Mouse (Mus musculus) heart, postnatal 4 days (tissue): ENCODE results near the gene Dennd4b. TPM values are rescaled to one million over a fixed set of nuclear protein-coding genes. Genes with fewer than 3 reads are reported as not detected.
A peak's percentile ranks its signal among the peaks of the same experiment; 100 is the strongest.
"Not testable (repeated sequence)": the region's sequence is repeated elsewhere in the genome, so short reads cannot be mapped to it uniquely, and the experiment has no call there.

Experiments used
- DNase-seq: peaks from one replicate; pipeline ENCODE4 v3.0.0; 2021
- total RNA-seq, 2 experiments: library from RNA; stranded (reverse); gene quantifications; 2 replicates each; pipeline ENCODE4 v1.2.3; 2021

The Dennd4b gene
- total RNA-seq, result 10 to 100 TPM; 22.2 to 22.3 TPM

GRCm38 (mm10) chr3:90265034-90265931 lies at the start of gene Dennd4b:
Gene Dennd4b, plus strand, starts transcription at chr3:90265185.
- peak; percentile 98 for DNase-seq

GRCm38 (mm10) chr3:90215825-90216380 lies 49.1 kb upstream of the Dennd4b start:
- no peak for DNase-seq

GRCm38 (mm10) chr3:90220088-90220487 lies 44.9 kb upstream of the Dennd4b start:
- peak; percentile 61 for DNase-seq

DNA sequence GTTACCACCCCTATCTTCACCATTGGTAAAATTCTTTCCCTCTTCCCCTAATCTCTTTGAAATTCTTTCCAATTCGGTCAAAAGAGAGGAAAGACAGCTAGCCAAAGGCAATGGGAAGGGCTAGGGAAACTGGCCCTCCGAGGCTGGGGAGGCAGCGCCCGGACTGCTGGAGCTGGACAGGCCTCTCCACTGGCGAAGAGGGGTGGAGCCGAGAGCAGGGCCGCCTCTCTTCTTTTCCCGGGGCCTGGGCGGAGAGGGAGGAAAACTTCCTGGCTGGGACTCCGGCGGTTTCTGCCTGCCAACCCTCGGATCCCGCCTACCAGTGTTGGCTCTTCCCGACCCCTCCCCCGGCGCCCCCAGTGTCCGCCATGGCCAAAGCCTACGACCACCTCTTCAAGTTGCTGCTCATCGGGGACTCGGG lies 44.4 kb upstream of the Dennd4b start:
- peak; percentile 87 for DNase-seq

DNA sequence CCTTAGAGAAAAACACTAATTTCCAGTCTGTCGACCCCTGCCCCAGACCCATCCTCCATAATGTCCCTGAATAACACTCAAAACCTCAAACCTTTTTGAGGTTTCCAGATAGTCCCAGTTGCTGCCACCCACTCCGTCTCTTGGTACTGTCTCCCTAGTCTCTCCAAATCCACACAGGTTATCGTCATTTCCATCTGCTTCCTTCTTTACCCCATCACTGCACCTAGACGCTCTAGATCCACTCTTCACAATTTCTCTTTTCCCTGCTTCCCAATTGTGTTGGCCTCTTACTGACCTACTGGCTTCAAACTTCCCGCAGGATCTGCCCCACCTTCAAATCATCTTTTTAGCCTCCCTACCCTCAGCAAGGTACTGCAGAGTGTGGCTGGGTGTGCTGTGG lies 43.9 kb upstream of the Dennd4b start:
- DNase-seq, result no peak

- DNase-seq, result no peak
Observed at GRCm38 (mm10) chr3:90222455-90222854, 42.5 kb upstream of the Dennd4b start.

- DNase-seq, result no peak
Observed at GRCm38 (mm10) chr3:90222941-90223340, 42.0 kb upstream of the Dennd4b start.

- no peak for DNase-seq
Observed at GRCm38 (mm10) chr3:90224331-90224730, 40.7 kb upstream of the Dennd4b start.

- DNase-seq, result no peak
Observed at GRCm38 (mm10) chr3:90231075-90231474, 33.9 kb upstream of the Dennd4b start.

- peak; percentile 92 for DNase-seq
Observed at GRCm38 (mm10) chr3:90231507-90232333, 33.3 kb upstream of the Dennd4b start, which contains the start of gene Jtb. Gene Jtb, plus strand, starts transcription at chr3:90231597.

- no peak for DNase-seq
Observed at GRCm38 (mm10) chr3:90241251-90241650, 23.7 kb upstream of the Dennd4b start.

DNA sequence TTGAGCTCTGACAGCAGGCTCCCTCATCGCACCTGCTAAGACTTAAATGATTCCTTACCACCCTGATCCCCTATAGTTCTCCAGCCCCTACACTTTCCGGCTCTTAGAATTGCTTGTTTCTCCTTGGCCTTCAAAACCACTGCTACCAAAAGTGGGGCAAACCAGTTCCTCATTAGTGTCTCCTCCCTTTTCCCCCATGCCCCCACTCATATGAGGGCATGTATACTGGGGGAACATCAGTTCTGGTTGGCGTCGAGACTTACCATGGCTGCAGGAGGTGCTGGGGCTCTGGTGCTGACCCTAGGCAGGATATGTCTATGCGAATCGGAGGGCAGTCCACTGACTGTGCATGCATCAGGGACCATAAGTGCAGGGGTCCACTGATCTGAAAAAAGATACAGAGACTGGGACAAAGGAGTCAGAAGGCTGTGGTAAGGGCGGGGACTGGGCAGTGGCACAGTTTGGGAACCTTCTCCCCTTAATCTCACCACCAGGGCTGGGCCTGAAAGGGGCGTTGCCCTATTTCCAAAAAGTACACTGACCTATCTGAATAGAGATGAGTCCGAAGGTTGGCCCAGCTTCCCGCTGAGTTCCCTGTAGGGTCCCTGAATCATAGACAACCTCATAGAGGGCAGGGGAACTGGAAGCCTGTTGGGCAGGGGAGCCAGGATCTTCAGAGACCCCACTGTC lies 23.2 kb upstream of the Dennd4b start:
- no peak for DNase-seq

GRCm38 (mm10) chr3:90242984-90243775 lies 21.8 kb upstream of the Dennd4b start, which contains the start of gene Creb3l4:
Gene Creb3l4, minus strand, starts transcription at chr3:90243512.
- peak; percentile 68 for DNase-seq

DNA sequence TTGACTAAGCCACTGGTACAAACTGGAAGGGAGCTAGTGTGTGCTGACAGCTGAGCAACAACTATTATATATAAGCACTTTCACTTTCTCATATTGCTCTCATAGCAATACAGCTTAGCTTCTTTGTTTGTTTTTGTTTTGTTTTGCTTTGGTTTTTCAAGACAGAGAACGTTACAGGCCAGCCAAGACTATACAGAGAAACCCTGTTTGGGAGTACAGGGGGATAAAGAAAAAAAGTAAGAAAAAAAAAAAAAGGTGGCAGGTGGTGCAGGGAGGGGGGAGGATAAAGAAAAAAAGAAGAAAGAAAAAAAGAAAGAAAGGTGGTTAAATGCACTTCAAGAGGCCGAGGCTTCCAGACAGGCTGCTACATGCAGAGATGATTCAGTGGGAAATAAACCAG lies 19.6 kb upstream of the Dennd4b start:
- no peak for DNase-seq

- no peak for DNase-seq
Observed at GRCm38 (mm10) chr3:90247630-90247959, 17.4 kb upstream of the Dennd4b start.

GRCm38 (mm10) chr3:90247960-90248745 lies 16.8 kb upstream of the Dennd4b start, which contains the start of gene Slc39a1:
Gene Slc39a1, plus strand, starts transcription at chr3:90248172.
- DNase-seq, result peak; percentile 95

DNA sequence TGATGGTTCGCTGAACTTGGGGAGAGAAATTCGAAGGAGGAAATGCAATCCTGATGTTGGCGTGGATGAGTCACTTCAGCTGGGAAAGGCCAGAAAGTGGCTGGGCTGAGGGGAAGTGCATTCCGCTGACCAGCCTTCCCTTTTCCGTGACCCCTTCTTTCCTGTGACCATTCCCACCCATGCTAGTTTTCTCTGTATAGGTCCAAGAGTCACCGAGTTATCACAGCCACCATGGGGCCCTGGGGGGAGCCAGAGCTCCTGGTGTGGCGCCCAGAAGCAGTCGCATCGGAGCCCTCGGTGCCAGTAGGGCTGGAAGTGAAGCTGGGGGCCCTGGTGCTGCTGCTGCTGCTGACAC lies 16.3 kb upstream of the Dennd4b start:
- DNase-seq, result peak; percentile 52

DNA sequence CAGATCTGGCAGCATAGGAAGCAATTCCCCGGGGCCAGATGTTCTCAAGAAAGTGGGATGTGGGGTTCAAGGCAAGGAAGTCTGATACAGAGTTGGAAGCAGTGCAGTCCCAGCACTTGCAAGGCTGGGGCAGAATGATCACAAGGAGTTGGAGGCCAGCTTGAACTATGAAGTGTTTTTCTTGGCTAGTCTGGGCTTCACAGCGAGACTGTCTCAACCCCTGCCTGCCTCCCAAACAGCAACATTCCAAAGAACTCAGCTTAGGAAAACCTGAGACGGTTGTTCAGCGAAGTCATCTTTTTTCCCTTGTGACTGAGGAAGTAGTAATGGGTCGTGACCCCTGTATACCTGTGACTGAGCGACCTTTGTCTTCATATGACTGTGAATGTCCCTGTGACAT lies 14.2 kb upstream of the Dennd4b start:
- DNase-seq, result no peak

DNA sequence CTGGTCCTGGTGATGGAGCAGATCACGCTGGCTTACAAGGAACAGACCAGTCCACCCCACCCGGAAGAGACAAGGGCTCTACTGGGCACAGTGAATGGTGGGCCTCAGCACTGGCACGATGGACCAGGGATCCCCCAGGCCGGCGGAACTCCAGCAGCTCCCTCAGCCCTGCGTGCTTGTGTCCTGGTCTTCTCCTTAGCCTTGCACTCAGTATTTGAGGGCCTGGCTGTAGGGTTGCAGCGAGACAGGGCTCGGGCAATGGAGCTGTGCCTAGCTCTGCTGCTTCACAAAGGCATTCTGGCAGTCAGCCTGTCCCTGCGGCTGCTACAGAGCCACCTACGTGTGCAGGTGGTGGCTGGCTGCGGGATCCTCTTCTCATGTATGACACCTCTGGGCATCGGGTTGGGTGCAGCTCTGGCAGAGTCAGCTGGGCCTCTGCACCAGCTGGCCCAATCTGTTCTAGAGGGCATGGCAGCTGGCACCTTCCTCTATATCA lies 13.2 kb upstream of the Dennd4b start:
- DNase-seq, result not testable (repeated sequence)

DNA sequence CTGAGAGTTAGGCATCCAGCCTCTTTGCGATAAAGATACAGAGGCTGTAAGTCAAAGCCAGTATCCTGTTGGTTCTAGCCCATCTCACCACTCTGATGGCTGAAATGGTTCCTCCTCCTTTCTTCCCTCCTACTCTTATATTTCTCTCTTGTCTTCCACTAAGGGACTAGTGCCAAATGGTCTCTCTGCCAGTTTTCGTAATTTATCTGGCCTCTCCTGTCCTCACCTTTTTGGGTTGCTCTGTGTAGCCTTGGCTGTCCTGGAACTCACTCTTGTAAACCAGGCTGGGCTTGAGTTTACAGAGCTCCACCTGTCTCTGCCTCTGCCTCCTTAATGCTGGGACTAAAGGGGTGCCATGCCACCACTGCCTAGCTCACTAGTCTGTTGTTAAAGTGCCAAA lies 12.3 kb upstream of the Dennd4b start:
- DNase-seq, result not testable (repeated sequence)
